Mouse (Mus musculus) hindbrain, embryonic 11.5 days (tissue): ENCODE measurements around the gene Cryba4. TPM values are rescaled to one million over a fixed set of nuclear protein-coding genes. Genes with fewer than 3 reads are reported as not detected.

Experiments used
- polyA plus RNA-seq: library from polyadenylated mRNA; unstranded; fragments of >200 nt; fragmentation: Nextera tagmentation; extraction: Ambion mirVana; gene quantifications from 2 replicates; pipeline ENCODE4 v1.2.1, GENCODE M21; 2014

The Cryba4 gene
- polyA plus RNA-seq, 1 experiment from 2014 or later, result 1.9 TPM

Other genes starting within 250 kb of the Cryba4 start
- 0.59 and 0.88 TPM in 2 replicates for gene Crybb1, start 3.3 kb upstream of the Cryba4 start, polyA plus RNA-seq
- gene Tpst2, start 24.2 kb upstream of the Cryba4 start, polyA plus RNA-seq, result 27.0 and 32.3 TPM in 2 replicates
- 17.6 and 22.8 TPM in 2 replicates for gene Tfip11, start 73.8 kb upstream of the Cryba4 start, polyA plus RNA-seq
- 49.8 and 50.5 TPM in 2 replicates for gene Srrd, start 90.5 kb upstream of the Cryba4 start, polyA plus RNA-seq
- gene Hps4, start 90.6 kb upstream of the Cryba4 start, polyA plus RNA-seq, result 29.8 and 30.0 TPM in 2 replicates
- 0.13 and 0.26 TPM in 2 replicates for gene Gm6583, start 103.5 kb upstream of the Cryba4 start, polyA plus RNA-seq
- 26.0 and 41.6 TPM in 2 replicates for gene Asphd2, start 142.3 kb upstream of the Cryba4 start, polyA plus RNA-seq
- gene Gm6588, start 196.9 kb upstream of the Cryba4 start, polyA plus RNA-seq, result 0.14 and 0.28 TPM in 2 replicates